Mouse (Mus musculus): Measurements from ENCODE around the gene Rhcg. TPM values are rescaled to one million over a fixed set of nuclear protein-coding genes. Genes with fewer than 3 reads are reported as not detected.

Rhcg gene
- polyA plus RNA-seq (2011; ENCODE audit: insufficient read depth, insufficient read length, low replicate concordance, missing spikeins) = not detected in 2 replicates

DNA sequence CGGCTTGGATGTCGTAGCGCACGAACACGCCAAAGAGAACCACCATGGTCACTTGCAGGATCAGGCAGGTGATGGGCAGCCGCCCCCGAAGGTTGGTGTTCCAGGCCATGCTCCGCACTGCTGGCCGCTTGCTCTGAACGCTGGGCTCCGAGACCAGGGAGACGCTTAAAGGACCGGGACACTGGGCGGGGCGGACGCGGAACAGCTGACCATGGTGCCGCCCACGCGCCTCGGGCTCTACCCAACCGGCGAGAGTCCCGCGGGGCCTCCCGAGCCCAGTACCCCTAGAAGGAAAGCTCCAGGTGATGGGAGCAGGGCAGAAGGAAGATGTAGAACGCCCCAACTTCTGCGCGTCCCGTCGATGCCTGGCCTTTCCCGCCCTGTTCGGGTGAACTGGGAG is at the start of gene Rhcg:
Gene Rhcg (minus strand): TSS at position 240 of the 400 bp plus-strand sequence.
- Histone ChIP-seq H3K4me1 (ENCODE audit: control insufficient read depth, insufficient read depth, low read length) (no peaks in the 10 kb centered on the region), H3K4me3 (replicated peaks; ENCODE audit: control insufficient read depth, low read depth, low read length) (no peak within 1 kb of the TSS), H3K27ac (ENCODE audit: control insufficient read depth, insufficient read depth, low read depth, low read length, poor library complexity) (no peak within 1 kb of the TSS)
- WGBS = 12% methylated on average over 33 of the region's 33 CpGs
- TF ChIP-seq POLR2A (IDR thresholded peaks at IDR 0.05; ENCODE audit: borderline replicate concordance, control insufficient read depth, low read depth, low read length) (no peak), CTCF (IDR thresholded peaks at IDR 0.05; ENCODE audit: control insufficient read depth, insufficient read depth, low read length) (no peak)

DNA sequence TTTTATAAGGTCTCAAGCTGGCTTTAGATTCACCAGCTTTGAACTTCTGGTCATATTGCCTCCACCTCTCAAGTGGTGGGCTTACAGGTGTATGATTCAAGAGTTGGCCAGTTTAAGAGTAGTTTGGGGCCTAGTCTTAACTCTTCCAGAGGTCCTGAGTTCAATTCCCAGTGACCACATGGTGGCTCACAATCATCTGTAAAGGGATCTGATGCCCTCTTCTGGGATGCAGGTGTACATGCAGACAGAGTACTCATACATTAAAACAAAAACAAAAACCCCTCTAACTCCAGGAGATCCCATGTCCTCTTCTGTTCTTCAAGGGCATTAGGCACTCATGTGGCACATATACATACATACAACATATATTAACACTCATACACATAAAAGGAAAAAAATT is 49.2 kb upstream of the Rhcg start:
- TF ChIP-seq CTCF (IDR thresholded peaks at IDR 0.05; ENCODE audit: control insufficient read depth, insufficient read depth, low read length) (no peak), POLR2A (IDR thresholded peaks at IDR 0.05; ENCODE audit: borderline replicate concordance, control insufficient read depth, low read depth, low read length) (no peak)
- Histone ChIP-seq H3K27ac (ENCODE audit: control insufficient read depth, insufficient read depth, low read depth, low read length, poor library complexity) (no peak overlapping the region), H3K4me3 (replicated peaks; ENCODE audit: control insufficient read depth, low read depth, low read length) (no peak overlapping the region), H3K4me1 (ENCODE audit: control insufficient read depth, insufficient read depth, low read length) (no peaks in the 10 kb centered on the region; the same call in 1 of the 2 replicates)

DNA sequence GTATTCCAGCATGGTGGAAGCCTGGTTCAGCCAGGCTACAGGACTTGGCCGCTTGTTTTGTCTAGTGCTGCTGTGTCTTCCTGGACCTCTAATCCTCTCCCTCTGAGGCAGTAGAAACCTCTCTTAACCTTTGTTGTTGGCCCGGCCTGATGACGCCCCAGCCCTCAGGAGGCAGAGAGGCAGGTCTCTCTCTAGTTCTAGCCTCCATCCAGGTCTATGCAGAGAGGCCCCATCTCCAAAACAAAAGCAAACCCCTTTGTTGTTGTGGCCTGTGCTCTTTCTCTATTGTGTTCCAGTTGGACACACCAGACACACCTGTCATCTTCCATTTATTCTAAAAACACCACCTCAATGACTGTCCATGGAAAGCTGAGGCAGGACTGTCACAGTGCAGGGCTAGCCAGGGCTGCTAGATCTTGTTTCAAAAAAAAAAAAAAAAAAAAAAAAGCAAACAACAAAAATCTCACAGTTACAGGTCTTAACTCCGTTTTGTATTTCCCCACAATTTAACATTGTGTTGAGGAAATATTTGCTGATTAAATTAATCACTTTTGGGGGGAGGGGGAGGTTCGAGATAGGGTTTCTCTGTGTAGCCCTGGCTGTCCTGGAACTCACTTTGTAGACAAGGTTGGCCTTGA is 43.9 kb upstream of the Rhcg start:
- Histone ChIP-seq H3K27ac (ENCODE audit: control insufficient read depth, insufficient read depth, low read depth, low read length, poor library complexity) (no peak overlapping the region), H3K4me1 (ENCODE audit: control insufficient read depth, insufficient read depth, low read length) (no peaks in the 10 kb centered on the region; the same call in 1 of the 2 replicates), H3K4me3 (replicated peaks; ENCODE audit: control insufficient read depth, low read depth, low read length) (peak overlapping the region; percentile 91)
- TF ChIP-seq POLR2A (IDR thresholded peaks at IDR 0.05; ENCODE audit: borderline replicate concordance, control insufficient read depth, low read depth, low read length) (no peak), CTCF (IDR thresholded peaks at IDR 0.05; ENCODE audit: control insufficient read depth, insufficient read depth, low read length) (no peak)
- WGBS = 9% methylated on average over 5 of the region's 5 CpGs

DNA sequence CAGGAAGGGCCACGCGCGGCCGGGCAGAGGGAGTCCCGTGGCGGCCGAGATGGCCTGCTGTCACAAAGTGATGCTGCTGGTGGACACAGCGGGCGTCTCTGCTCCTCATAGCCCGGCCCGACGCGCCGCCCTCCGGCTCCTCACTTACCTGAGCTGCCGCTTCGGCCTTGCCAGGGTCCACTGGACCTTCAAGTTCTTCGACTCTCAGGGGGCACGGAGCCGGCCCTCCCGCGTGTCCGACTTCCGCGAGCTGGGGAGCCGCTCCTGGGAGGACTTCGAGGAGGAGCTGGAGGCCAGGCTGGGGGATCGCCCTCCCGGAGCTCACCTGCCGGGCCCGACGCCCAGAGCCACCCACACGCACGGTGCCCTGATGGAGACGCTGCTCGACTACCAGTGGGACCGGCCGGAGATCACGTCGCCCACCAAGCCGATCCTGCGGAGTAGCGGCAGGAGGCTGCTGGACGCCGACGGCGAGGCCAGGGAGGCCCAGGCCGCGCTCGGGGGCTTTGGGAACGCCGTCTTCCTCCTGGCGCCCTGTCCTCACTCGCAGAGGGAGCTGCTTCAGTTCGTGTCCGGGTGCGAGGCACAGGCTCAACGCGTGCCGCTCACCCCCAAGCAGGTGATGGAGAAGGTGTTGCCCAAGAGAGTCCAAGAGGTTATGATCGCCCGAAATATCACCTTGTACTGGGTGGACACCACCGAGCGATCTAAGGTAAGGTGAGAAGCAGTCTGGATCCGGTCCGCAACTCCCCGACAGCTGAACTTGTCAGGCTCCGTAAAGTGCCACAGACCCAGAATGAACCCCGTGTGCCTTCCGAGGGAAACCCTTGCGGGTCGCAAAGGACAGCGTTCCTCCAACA is 43.1 kb upstream of the Rhcg start:
- WGBS = under 1% methylated on average over 73 of the region's 73 CpGs
- H3K27ac ChIP-seq (ENCODE audit: control insufficient read depth, insufficient read depth, low read depth, low read length, poor library complexity) = peak overlapping the region; percentile 16; the same call in 1 of the 2 replicates
- peak overlapping the region; percentile 91 for H3K4me3 ChIP-seq (replicated peaks; ENCODE audit: control insufficient read depth, low read depth, low read length)
- TF ChIP-seq POLR2A (IDR thresholded peaks at IDR 0.05; ENCODE audit: borderline replicate concordance, control insufficient read depth, low read depth, low read length) (no peak), CTCF (IDR thresholded peaks at IDR 0.05; ENCODE audit: control insufficient read depth, insufficient read depth, low read length) (no peak)
- no peaks in the 10 kb centered on the region; the same call in 1 of the 2 replicates for H3K4me1 ChIP-seq (ENCODE audit: control insufficient read depth, insufficient read depth, low read length)

DNA sequence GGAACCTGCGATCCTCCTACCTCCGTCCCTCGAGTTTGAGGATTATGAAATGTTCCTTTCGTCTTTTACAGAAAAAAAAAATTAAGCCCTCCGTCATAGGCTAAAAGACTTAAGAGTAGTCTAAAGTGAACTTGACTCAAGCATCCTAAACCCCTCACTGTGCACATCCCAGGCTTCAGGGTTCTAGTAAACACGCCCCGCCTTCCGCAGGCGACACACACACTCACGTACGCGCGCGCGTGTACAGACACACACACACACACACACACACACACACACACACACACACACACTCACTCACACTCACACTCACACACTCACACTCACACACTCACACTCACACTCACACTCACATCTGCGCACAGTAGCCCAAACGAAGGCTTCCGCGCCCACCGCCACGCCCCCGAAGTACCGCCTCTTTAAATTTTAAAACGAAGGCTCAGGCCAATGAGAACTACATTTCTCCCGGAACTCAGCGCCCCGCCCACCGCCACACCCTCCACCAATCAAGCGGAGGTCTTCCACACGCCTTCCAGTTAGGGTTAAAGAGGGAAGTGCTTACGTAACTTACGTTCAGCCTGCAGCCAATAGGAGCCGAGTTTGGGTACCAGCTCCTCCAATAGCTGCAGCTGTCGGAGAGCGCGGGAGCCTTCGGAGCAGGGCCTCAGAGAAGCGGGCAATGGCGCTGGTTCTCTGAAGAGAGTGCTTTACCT is 42.3 kb upstream of the Rhcg start, which contains the start of gene Ticrr:
Gene Ticrr (plus strand): TSS at position 619 of the 713 bp plus-strand sequence.
- TF ChIP-seq POLR2A (IDR thresholded peaks at IDR 0.05; ENCODE audit: borderline replicate concordance, control insufficient read depth, low read depth, low read length) (peak; percentile 68; the same call in 1 of the 2 replicates), CTCF (IDR thresholded peaks at IDR 0.05; ENCODE audit: control insufficient read depth, insufficient read depth, low read length) (no peak)
- Histone ChIP-seq H3K27ac (ENCODE audit: control insufficient read depth, insufficient read depth, low read depth, low read length, poor library complexity) (peak within 1 kb of the TSS; percentile 16; the same call in 1 of the 2 replicates), H3K4me1 (ENCODE audit: control insufficient read depth, insufficient read depth, low read length) (no peaks in the 10 kb centered on the region; the same call in 1 of the 2 replicates), H3K4me3 (replicated peaks; ENCODE audit: control insufficient read depth, low read depth, low read length) (peak within 1 kb of the TSS; percentile 91)
- WGBS = under 1% methylated on average over 39 of the region's 39 CpGs

DNA sequence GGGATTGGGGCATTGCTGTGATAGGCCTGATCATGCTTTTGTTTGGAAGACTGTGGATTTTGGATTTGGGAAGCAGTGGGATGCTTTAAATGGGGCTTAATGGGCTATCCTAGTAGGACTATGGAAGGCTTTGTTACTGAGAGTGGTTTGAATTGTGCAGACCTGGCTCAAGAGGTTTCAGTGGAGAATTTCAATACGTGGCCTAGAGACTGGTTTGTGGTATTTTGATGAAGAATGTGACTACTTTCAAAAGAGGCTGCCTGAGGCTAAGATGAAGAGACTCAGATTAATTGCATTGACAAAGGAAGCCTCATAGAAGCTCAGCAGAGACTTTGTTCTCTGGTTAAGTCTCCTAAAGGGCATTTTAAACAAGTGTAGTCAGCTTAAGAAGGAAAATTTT is 37.1 kb upstream of the Rhcg start:
- TF ChIP-seq CTCF (IDR thresholded peaks at IDR 0.05; ENCODE audit: control insufficient read depth, insufficient read depth, low read length) = no peak
- TF ChIP-seq POLR2A (IDR thresholded peaks at IDR 0.05; ENCODE audit: borderline replicate concordance, control insufficient read depth, low read depth, low read length) = no peak
- 56% methylated on average over 1 of the region's 1 CpGs for WGBS
- Histone ChIP-seq H3K4me3 (replicated peaks; ENCODE audit: control insufficient read depth, low read depth, low read length) (no peak overlapping the region), H3K27ac (ENCODE audit: control insufficient read depth, insufficient read depth, low read depth, low read length, poor library complexity) (no peak overlapping the region), H3K4me1 (ENCODE audit: control insufficient read depth, insufficient read depth, low read length) (no peaks in the 10 kb centered on the region)

DNA sequence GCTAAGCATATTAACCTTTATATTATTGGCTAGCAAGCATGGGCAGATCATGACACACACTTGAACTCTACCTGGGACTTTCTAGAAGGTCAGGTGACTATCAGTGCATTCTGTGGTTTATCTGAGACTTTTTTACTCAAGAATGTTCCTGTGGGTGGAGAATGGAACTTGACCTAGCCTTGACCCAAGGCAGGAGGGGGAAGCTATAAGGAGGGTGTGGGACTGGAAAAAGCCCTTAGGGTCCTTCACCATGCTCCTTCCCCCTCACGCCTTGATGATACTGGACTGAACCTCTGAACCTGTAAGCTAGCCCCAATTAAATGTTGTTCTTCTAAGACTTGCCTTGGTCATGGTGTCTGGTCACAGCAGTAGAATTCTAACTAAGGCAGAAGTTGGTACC is 36.7 kb upstream of the Rhcg start:
- H3K4me1 ChIP-seq (ENCODE audit: control insufficient read depth, insufficient read depth, low read length) = no peaks in the 10 kb centered on the region
- no peak overlapping the region for H3K4me3 ChIP-seq (replicated peaks; ENCODE audit: control insufficient read depth, low read depth, low read length)
- no peak for TF ChIP-seq CTCF (IDR thresholded peaks at IDR 0.05; ENCODE audit: control insufficient read depth, insufficient read depth, low read length)
- no peak for TF ChIP-seq POLR2A (IDR thresholded peaks at IDR 0.05; ENCODE audit: borderline replicate concordance, control insufficient read depth, low read depth, low read length)
- 78% methylated on average over 1 of the region's 1 CpGs for WGBS
- H3K27ac ChIP-seq (ENCODE audit: control insufficient read depth, insufficient read depth, low read depth, low read length, poor library complexity) = no peak overlapping the region

All from bone marrow, adult 2 months (tissue).